Mouse (Mus musculus): ENCODE results near the gene Slc25a42. TPM values are rescaled to one million over a fixed set of nuclear protein-coding genes. Genes with fewer than 3 reads are reported as not detected.

Slc25a42 gene
- polyA plus RNA-seq, 1 experiment from 2014 or later, result 7.6 TPM

GRCm38 (mm10) chr8:70147678-70148607, 64.2 kb downstream of the Slc25a42 start:
- Histone ChIP-seq H3K27me3 (peaks cover 15% of the 10 kb centered on the region), H3K4me3 (no peak overlapping the region), H3K4me1 (replicated peaks) (peaks cover 6% of the 10 kb centered on the region), H3K27ac (no peak overlapping the region), H3K4me2 (no peak overlapping the region), H3K9me3 (replicated peaks) (no peaks in the 10 kb centered on the region), H3K9ac (no peak overlapping the region), H3K36me3 (peaks cover 32% of the 10 kb centered on the region)
- 76% methylated on average over 7 of the region's 7 CpGs for WGBS
- ATAC-seq (replicated peaks; ENCODE audit: insufficient number of reproducible peaks, insufficient read depth, low FRiP score, low read depth), result no peak

- H3K4me3 ChIP-seq, result peak overlapping the region; percentile 80
- H3K4me1 ChIP-seq (replicated peaks), result peaks cover 25% of the 10 kb centered on the region
- ATAC-seq (replicated peaks; ENCODE audit: insufficient number of reproducible peaks, insufficient read depth, low FRiP score, low read depth), result no peak
- H3K9me3 ChIP-seq (replicated peaks), result no peaks in the 10 kb centered on the region
- no peaks in the 10 kb centered on the region for H3K27me3 ChIP-seq
- H3K4me2 ChIP-seq, result peak overlapping the region; percentile 67
- 10% methylated on average over 9 of the region's 9 CpGs for WGBS
- H3K9ac ChIP-seq, result peak overlapping the region; percentile 74
- peaks cover 36% of the 10 kb centered on the region for H3K36me3 ChIP-seq
- H3K27ac ChIP-seq, result peak overlapping the region; percentile 76
Measured at GRCm38 (mm10) chr8:70139981-70140380, 72.1 kb downstream of the Slc25a42 start.

- peak within 1 kb of the TSS; percentile 67 for H3K4me2 ChIP-seq
- WGBS, result under 1% methylated on average over 46 of the region's 46 CpGs
Measured at GRCm38 (mm10) chr8:70139026-70139857, 72.9 kb downstream of the Slc25a42 start, which contains the start of the genes Rfxank, Borcs8 and Mef2b. Rfxank (minus strand) TSS chr8:70139154. Borcs8 (plus strand) TSS chr8:70139499. Mef2b (plus strand) TSS chr8:70139711.

GRCm38 (mm10) chr8:70137890-70138289, 74.2 kb downstream of the Slc25a42 start:
- Histone ChIP-seq H3K36me3 (peaks cover 43% of the 10 kb centered on the region), H3K4me1 (replicated peaks) (peaks cover 36% of the 10 kb centered on the region), H3K4me3 (peak overlapping the region; percentile 80), H3K27me3 (no peaks in the 10 kb centered on the region), H3K9me3 (replicated peaks) (no peaks in the 10 kb centered on the region), H3K27ac (no peak overlapping the region), H3K9ac (peak overlapping the region; percentile 75), H3K4me2 (peak overlapping the region; percentile 67)
- WGBS, result 69% methylated on average over 4 of the region's 4 CpGs
- no peak for ATAC-seq (replicated peaks; ENCODE audit: insufficient number of reproducible peaks, insufficient read depth, low FRiP score, low read depth)

More at GRCm38 (mm10) chr8:70139026-70139857, 72.9 kb downstream of the Slc25a42 start, which contains the start of the genes Rfxank, Borcs8 and Mef2b:
- Histone ChIP-seq H3K36me3 (peaks cover 36% of the 10 kb centered on the region), H3K9ac (peak within 1 kb of the TSS; percentile 75), H3K9me3 (replicated peaks) (no peaks in the 10 kb centered on the region), H3K27ac (peak within 1 kb of the TSS; percentile 76), H3K27me3 (no peaks in the 10 kb centered on the region), H3K4me3 (peak within 1 kb of the TSS; percentile 80), H3K4me1 (replicated peaks) (peaks cover 32% of the 10 kb centered on the region)
- ATAC-seq (replicated peaks; ENCODE audit: insufficient number of reproducible peaks, insufficient read depth, low FRiP score, low read depth), result peak; percentile 96

- Histone ChIP-seq H3K4me3 (no peak overlapping the region), H3K36me3 (peaks cover 39% of the 10 kb centered on the region; the same call in 1 of the 2 replicates)
Measured at GRCm38 (mm10) chr8:70136591-70136990, 75.5 kb downstream of the Slc25a42 start.

GRCm38 (mm10) chr8:70134931-70135330, 77.2 kb downstream of the Slc25a42 start:
- Histone ChIP-seq H3K4me1 (replicated peaks) (peaks cover 47% of the 10 kb centered on the region), H3K36me3 (peaks cover 39% of the 10 kb centered on the region; the same call in 1 of the 2 replicates), H3K27me3 (no peaks in the 10 kb centered on the region), H3K4me3 (no peak overlapping the region), H3K27ac (peak overlapping the region; percentile 59), H3K9me3 (replicated peaks) (no peaks in the 10 kb centered on the region), H3K4me2 (no peak overlapping the region), H3K9ac (no peak overlapping the region)
- no peak; the same call in 1 of the 2 replicates for ATAC-seq (replicated peaks; ENCODE audit: insufficient number of reproducible peaks, insufficient read depth, low FRiP score, low read depth)
- 67% methylated on average over 9 of the region's 9 CpGs for WGBS

More at GRCm38 (mm10) chr8:70136591-70136990, 75.5 kb downstream of the Slc25a42 start:
- H3K27ac ChIP-seq, result no peak overlapping the region
- H3K27me3 ChIP-seq, result no peaks in the 10 kb centered on the region
- no peak overlapping the region for H3K4me2 ChIP-seq
- H3K4me1 ChIP-seq (replicated peaks), result peaks cover 45% of the 10 kb centered on the region
- no peak overlapping the region for H3K9ac ChIP-seq
- no peaks in the 10 kb centered on the region for H3K9me3 ChIP-seq (replicated peaks)
- no peak for ATAC-seq (replicated peaks; ENCODE audit: insufficient number of reproducible peaks, insufficient read depth, low FRiP score, low read depth)
- 85% methylated on average over 4 of the region's 4 CpGs for WGBS

Other genes starting within 250 kb of the Slc25a42 start
- gene Gatad2a, start 215.9 kb downstream of the Slc25a42 start, polyA plus RNA-seq (2015; fragmentation: Nextera tagmentation; extraction: Ambion mirVana), result 33.2 and 46.3 TPM in 2 replicates
- gene Mau2, start 169.6 kb downstream of the Slc25a42 start, polyA plus RNA-seq (2015; fragmentation: Nextera tagmentation; extraction: Ambion mirVana), result 32.0 and 43.5 TPM in 2 replicates
- 25.4 and 31.5 TPM in 2 replicates for gene Sugp1, start 169.5 kb downstream of the Slc25a42 start, polyA plus RNA-seq (2015; fragmentation: Nextera tagmentation; extraction: Ambion mirVana)
- 0.60 and 1.0 TPM in 2 replicates for gene Tm6sf2, start 139.4 kb downstream of the Slc25a42 start, polyA plus RNA-seq (2015; fragmentation: Nextera tagmentation; extraction: Ambion mirVana)
- gene Hapln4, start 128.8 kb downstream of the Slc25a42 start, polyA plus RNA-seq (2015; fragmentation: Nextera tagmentation; extraction: Ambion mirVana), result 0.03 TPM in 1 of 2 replicates, not detected in the other
- 0.16 and 0.71 TPM in 2 replicates for gene Ncan, start 91.4 kb downstream of the Slc25a42 start, polyA plus RNA-seq (2015; fragmentation: Nextera tagmentation; extraction: Ambion mirVana)
- 29.5 and 35.6 TPM in 2 replicates for gene Nr2c2ap, start 81.0 kb downstream of the Slc25a42 start, polyA plus RNA-seq (2015; fragmentation: Nextera tagmentation; extraction: Ambion mirVana)
- 16.5 and 19.9 TPM in 2 replicates for gene Rfxank, start 73.2 kb downstream of the Slc25a42 start, polyA plus RNA-seq (2015; fragmentation: Nextera tagmentation; extraction: Ambion mirVana)
- gene Borcs8, start 72.8 kb downstream of the Slc25a42 start, polyA plus RNA-seq (2015; fragmentation: Nextera tagmentation; extraction: Ambion mirVana), result 31.5 and 38.7 TPM in 2 replicates
- 0.28 and 0.44 TPM in 2 replicates for gene Mef2b, start 72.6 kb downstream of the Slc25a42 start, polyA plus RNA-seq (2015; fragmentation: Nextera tagmentation; extraction: Ambion mirVana)
- 77.6 and 89.7 TPM in 2 replicates for gene Tmem161a, start 39.9 kb downstream of the Slc25a42 start, polyA plus RNA-seq (2015; fragmentation: Nextera tagmentation; extraction: Ambion mirVana)
- gene Sugp2, start 21.9 kb upstream of the Slc25a42 start, polyA plus RNA-seq (2015; fragmentation: Nextera tagmentation; extraction: Ambion mirVana), result 22.1 and 27.4 TPM in 2 replicates
- 16.4 and 24.0 TPM in 2 replicates for gene Armc6, start 22.2 kb upstream of the Slc25a42 start, polyA plus RNA-seq (2015; fragmentation: Nextera tagmentation; extraction: Ambion mirVana)
- 24.2 and 33.6 TPM in 2 replicates for gene Homer3, start 70.5 kb upstream of the Slc25a42 start, polyA plus RNA-seq (2015; fragmentation: Nextera tagmentation; extraction: Ambion mirVana)
- gene Ddx49, start 90.2 kb upstream of the Slc25a42 start, polyA plus RNA-seq (2015; fragmentation: Nextera tagmentation; extraction: Ambion mirVana), result 25.2 and 33.6 TPM in 2 replicates
- 241 and 335 TPM in 2 replicates for gene Cope, start 90.2 kb upstream of the Slc25a42 start, polyA plus RNA-seq (2015; fragmentation: Nextera tagmentation; extraction: Ambion mirVana)
- 1.3 and 2.3 TPM in 2 replicates for gene Cers1, start 103.5 kb upstream of the Slc25a42 start, polyA plus RNA-seq (2015; fragmentation: Nextera tagmentation; extraction: Ambion mirVana)
- gene Gdf1, start 117.5 kb upstream of the Slc25a42 start, polyA plus RNA-seq (2015; fragmentation: Nextera tagmentation; extraction: Ambion mirVana), result 0.31 and 1.4 TPM in 2 replicates
- 10.5 and 13.4 TPM in 2 replicates for gene Upf1, start 141.0 kb upstream of the Slc25a42 start, polyA plus RNA-seq (2015; fragmentation: Nextera tagmentation; extraction: Ambion mirVana)
- gene Comp, start 161.3 kb upstream of the Slc25a42 start, polyA plus RNA-seq (2015; fragmentation: Nextera tagmentation; extraction: Ambion mirVana), result 2.8 and 4.0 TPM in 2 replicates
- 8.7 and 14.2 TPM in 2 replicates for gene Crtc1, start 227.3 kb upstream of the Slc25a42 start, polyA plus RNA-seq (2015; fragmentation: Nextera tagmentation; extraction: Ambion mirVana)

Data from heart, embryonic 15.5 days (tissue).